Comparison of ENCODE assay signal across 9 mouse cellular contexts in the genomic region with DNA sequence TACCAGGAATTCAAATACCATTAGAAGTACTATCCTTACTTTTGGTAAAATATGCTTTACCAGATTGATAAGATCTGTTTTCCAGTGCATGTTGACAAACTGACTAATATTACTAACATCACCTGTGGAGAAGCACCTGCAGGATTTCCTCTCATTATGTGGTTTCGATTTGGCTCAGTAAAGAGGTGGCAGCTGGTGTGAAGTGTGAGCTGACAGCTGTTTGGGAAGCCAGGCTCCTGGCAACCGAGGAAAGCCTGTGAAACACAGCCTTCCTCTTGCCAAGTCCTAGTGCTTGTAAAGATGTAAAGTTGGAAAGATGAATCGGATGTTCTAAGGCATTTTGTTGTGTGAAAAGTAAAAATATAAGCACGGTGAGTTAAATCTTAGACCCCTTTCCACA. TPM values are rescaled to one million over a fixed set of nuclear protein-coding genes. Genes with fewer than 3 reads are reported as not detected.
DNase-seq lines count a peak whose midpoint lies in the region; ATAC-seq and TF ChIP-seq lines count a peak whose summit lies in the region.
"Had no signal": no experiment of that assay in that cellular context is flagged by ENCODE, and none has a peak within 500 bp of the region (broad histone marks: within the 10 kb centered on the region; RNA-seq: fewer than 3 reads in every experiment).

No protein-coding gene starts in this region.

- H3K9me3 ChIP-seq in heart, postnatal 0 days (replicated peaks; ENCODE audit: control insufficient read depth, low read length) = no peaks in the 10 kb centered on the region
- no peaks in the 10 kb centered on the region for H3K9me3 ChIP-seq in heart, embryonic 11.5 days (replicated peaks; ENCODE audit: control insufficient read depth, low read length)

- H3K27ac ChIP-seq in heart, postnatal 0 days (ENCODE audit: low read depth) = no peak overlapping the region
- H3K27ac ChIP-seq in heart, embryonic 11.5 days (ENCODE audit: low read depth, low read length) = no peak overlapping the region

- H3K27me3 ChIP-seq in heart, postnatal 0 days (ENCODE audit: control insufficient read depth, insufficient read depth, low read length) = no peaks in the 10 kb centered on the region
- no peaks in the 10 kb centered on the region for H3K27me3 ChIP-seq in heart, embryonic 11.5 days (ENCODE audit: control insufficient read depth, insufficient read depth, low read length)

- ATAC-seq in heart, postnatal 0 days (ENCODE audit: insufficient read depth, low read depth) = no peak
- no peak for ATAC-seq in heart, embryonic 11.5 days (replicated peaks; ENCODE audit: insufficient number of reproducible peaks, low FRiP score, low TSS enrichment)
- ATAC-seq in monocyte, adult 5-6 weeks (replicated peaks; ENCODE audit: insufficient number of reproducible peaks, low FRiP score, low TSS enrichment, poor library complexity, severe bottlenecking) = no peak
- no peak for ATAC-seq in erythroblast, adult 5-6 weeks (replicated peaks; ENCODE audit: low FRiP score, poor library complexity, severe bottlenecking)

- peak; percentile 21 for DNase-seq in heart, postnatal 0 days (ENCODE audit: low spot score)
- DNase-seq in cerebellum, postnatal 10 days = peak; percentile 85 to 88
- DNase-seq in layer of hippocampus, postnatal 25 days (ENCODE audit: extremely low spot score in 1 of 2, low spot score in 1 of 2) = peak; percentile 19 to 37
- DNase-seq in telencephalon, adult 2 months (ENCODE audit: low read depth, low spot score) = peak; percentile 55
- DNase-seq in embryo, embryonic 10.5 days (ENCODE audit: low spot score) = no peak
- DNase-seq: lung, postnatal 10 days had no signal

- WGBS in heart, postnatal 0 days = 23% methylated on average over 4 of the region's 4 CpGs
- 53% methylated on average over 4 of the region's 4 CpGs for WGBS in heart, embryonic 11.5 days (ENCODE audit: insufficient replicate concordance)

- H3K4me3 ChIP-seq in heart, postnatal 0 days (ENCODE audit: low read depth, low read length) = no peak overlapping the region
- no peak overlapping the region for H3K4me3 ChIP-seq in heart, embryonic 11.5 days (ENCODE audit: low read depth, low read length)

- H3K4me2 ChIP-seq in heart, postnatal 0 days (ENCODE audit: low read depth, low read length) = no peak overlapping the region
- no peak overlapping the region for H3K4me2 ChIP-seq in heart, embryonic 11.5 days

- H3K9ac ChIP-seq in heart, postnatal 0 days (replicated peaks; ENCODE audit: low read depth, low read length) = no peak overlapping the region
- no peak overlapping the region for H3K9ac ChIP-seq in heart, embryonic 11.5 days (ENCODE audit: low read depth, low read length)

- H3K36me3 ChIP-seq in heart, postnatal 0 days (replicated peaks; ENCODE audit: control insufficient read depth, insufficient read depth, low read length) = no peaks in the 10 kb centered on the region
- no peaks in the 10 kb centered on the region for H3K36me3 ChIP-seq in heart, embryonic 11.5 days (ENCODE audit: control insufficient read depth, insufficient read depth, low read length)

- no peak for TF ChIP-seq EP300 in heart, postnatal 0 days (IDR thresholded peaks at IDR 0.05; ENCODE audit: low read depth)

- TF ChIP-seq CTCF in heart, postnatal 0 days (IDR thresholded peaks at IDR 0.05; ENCODE audit: low read depth) = no peak

- H3K4me1 ChIP-seq in heart, postnatal 0 days (ENCODE audit: control insufficient read depth, insufficient read depth) = no peaks in the 10 kb centered on the region
- no peaks in the 10 kb centered on the region for H3K4me1 ChIP-seq in heart, embryonic 11.5 days (ENCODE audit: control insufficient read depth, insufficient read depth, low read length)

RNA-seq across cellular contexts. Expression of a gene that starts 7.9 kb away (rescaled TPM):
- total RNA-seq in heart, postnatal 0 days (2014; rRNA removed; ENCODE audit: low replicate concordance) = 0.04 and 0.27 TPM in 2 replicates
- polyA plus RNA-seq in heart, postnatal 0 days (2015; fragmentation: Nextera tagmentation; extraction: Ambion mirVana) = 0.25 and 0.29 TPM in 2 replicates
- polyA plus RNA-seq in heart, embryonic 11.5 days (2014; fragmentation: Nextera tagmentation; extraction: Ambion mirVana) = 0.42 and 0.52 TPM in 2 replicates
- 1 to 10 TPM; 3.1 to 4.0 TPM for total RNA-seq in layer of hippocampus, postnatal 25 days (2021)
- 2.4 to 5.0 TPM (median 3.9 TPM) in 3 replicates for total RNA-seq in monocyte, adult 5-6 weeks (2017)
- total RNA-seq in erythroblast, adult 5-6 weeks (2015; ENCODE audit: low replicate concordance) = not detected in 2 replicates
- total RNA-seq in erythroblast, adult 5-6 weeks (2017; ENCODE audit: low replicate concordance) = 1.3 and 1.8 TPM in 2 replicates

RNA-seq across cellular contexts. Expression of a gene that starts 35.2 kb away (rescaled TPM):
- total RNA-seq in heart, postnatal 0 days (2014; rRNA removed; ENCODE audit: low replicate concordance) = 60.6 and 61.8 TPM in 2 replicates
- polyA plus RNA-seq in heart, postnatal 0 days (2015; fragmentation: Nextera tagmentation; extraction: Ambion mirVana) = 17.9 and 21.0 TPM in 2 replicates
- 22.8 and 25.7 TPM in 2 replicates for polyA plus RNA-seq in heart, embryonic 11.5 days (2014; fragmentation: Nextera tagmentation; extraction: Ambion mirVana)
- total RNA-seq in layer of hippocampus, postnatal 25 days (2021) = 10 to 100 TPM; 31.9 to 37.5 TPM
- 254 to 316 TPM (median 254 TPM) in 3 replicates for total RNA-seq in monocyte, adult 5-6 weeks (2017)
- 10.8 and 16.7 TPM in 2 replicates for total RNA-seq in erythroblast, adult 5-6 weeks (2015; ENCODE audit: low replicate concordance)
- total RNA-seq in erythroblast, adult 5-6 weeks (2017; ENCODE audit: low replicate concordance) = 10.9 and 20.6 TPM in 2 replicates
